Mouse (Mus musculus) E14TG2a.4 (cell line): ENCODE results near the gene Cfd.
"Not testable (repeated sequence)": the region's sequence is repeated elsewhere in the genome, so short reads cannot be mapped to it uniquely, and the experiment has no call there.

Source experiments
- H3K27me3 ChIP-seq: 2 replicates; pipeline ENCODE4 v1.6.1; 2014; ENCODE audit warnings: low read length, control low read depth; ENCODE audit not compliant: insufficient read depth
- H3K36me3 ChIP-seq: 2 replicates; pipeline ENCODE4 v1.6.1; 2014; ENCODE audit warnings: low read length, control low read depth; ENCODE audit not compliant: insufficient read depth
- H3K4me1 ChIP-seq: replicated peaks from 2 replicates; pipeline ENCODE4 v1.6.1; 2014; ENCODE audit warnings: low read depth, low read length, control low read depth
- H3K4me3 ChIP-seq: replicated peaks from 2 replicates; pipeline ENCODE4 v1.5.1; 2014; ENCODE audit warnings: mild to moderate bottlenecking, low read length
- H3K9me3 ChIP-seq: 2 replicates; pipeline ENCODE4 v1.6.1; 2014; ENCODE audit warnings: low read length, control low read depth
- CTCF ChIP-seq: conservative IDR thresholded peaks from 2 replicates; pipeline ENCODE4 v1.5.1; 2014; ENCODE audit warnings: low read length
- NANOG ChIP-seq: IDR thresholded peaks from 2 replicates; pipeline ENCODE4 v1.6.1; 2014; ENCODE audit warnings: borderline replicate concordance, low read length, mixed read lengths
- POU5F1 ChIP-seq: IDR thresholded peaks from 2 replicates; pipeline ENCODE4 v1.6.1; 2014; ENCODE audit warnings: low read length, borderline replicate concordance

The Cfd gene

DNA sequence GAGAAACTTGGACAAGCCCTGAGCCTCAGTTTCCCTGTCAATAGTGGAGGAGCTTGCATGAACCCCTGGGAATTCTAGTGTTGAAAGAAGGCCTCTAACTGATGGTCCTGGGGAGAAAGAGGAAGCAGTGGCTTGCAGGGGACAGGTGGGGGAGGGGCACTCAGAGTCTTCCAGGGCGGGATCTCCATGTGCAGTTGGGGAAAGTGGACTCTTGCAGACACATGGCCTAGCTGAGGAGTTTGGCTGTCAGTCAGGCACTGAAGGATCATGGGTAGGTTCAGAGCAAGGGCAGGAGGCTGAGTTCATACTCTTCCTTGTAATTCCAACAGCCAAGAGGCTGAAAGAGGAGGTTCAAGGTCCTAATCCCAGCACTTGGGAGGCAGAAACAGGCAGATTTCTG, 13.5 kb upstream of the Cfd start:
- Histone ChIP-seq H3K36me3 (no peaks in the 10 kb centered on the region), H3K4me1 (peaks cover 68% of the 10 kb centered on the region), H3K4me3 (peak overlapping the region; percentile 3; the same call in 1 of the 2 replicates), H3K27me3 (peaks cover 72% of the 10 kb centered on the region), H3K9me3 (peaks cover 9% of the 10 kb centered on the region; the same call in 1 of the 2 replicates)
- TF ChIP-seq POU5F1 (no peak), NANOG (no peak), CTCF (no peak)

DNA sequence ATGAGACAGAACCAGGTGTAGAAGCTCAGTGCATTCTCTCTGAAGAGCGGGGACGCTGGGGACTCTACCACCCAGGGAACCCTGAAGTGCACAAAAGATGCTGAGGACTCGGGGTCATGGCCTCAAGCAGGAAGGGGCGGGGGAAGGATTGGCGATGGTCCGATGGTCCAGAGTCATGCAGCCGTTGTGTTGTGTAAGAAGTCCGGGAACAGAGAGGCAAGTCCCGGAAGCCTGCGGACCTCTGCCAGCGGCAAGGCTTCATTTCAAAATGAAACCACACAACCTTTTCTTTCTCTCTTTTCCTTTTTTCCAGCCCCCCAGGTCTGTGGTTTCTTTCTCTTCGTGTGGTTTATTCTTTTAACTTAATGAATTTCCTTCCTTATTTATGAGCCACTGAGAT, 12.9 kb upstream of the Cfd start:
- Histone ChIP-seq H3K36me3 (no peaks in the 10 kb centered on the region), H3K27me3 (peaks cover 74% of the 10 kb centered on the region), H3K4me3 (no peak overlapping the region), H3K4me1 (peaks cover 70% of the 10 kb centered on the region), H3K9me3 (peaks cover 9% of the 10 kb centered on the region; the same call in 1 of the 2 replicates)
- no peak for TF ChIP-seq POU5F1
- TF ChIP-seq CTCF: no peak
- no peak for TF ChIP-seq NANOG

DNA sequence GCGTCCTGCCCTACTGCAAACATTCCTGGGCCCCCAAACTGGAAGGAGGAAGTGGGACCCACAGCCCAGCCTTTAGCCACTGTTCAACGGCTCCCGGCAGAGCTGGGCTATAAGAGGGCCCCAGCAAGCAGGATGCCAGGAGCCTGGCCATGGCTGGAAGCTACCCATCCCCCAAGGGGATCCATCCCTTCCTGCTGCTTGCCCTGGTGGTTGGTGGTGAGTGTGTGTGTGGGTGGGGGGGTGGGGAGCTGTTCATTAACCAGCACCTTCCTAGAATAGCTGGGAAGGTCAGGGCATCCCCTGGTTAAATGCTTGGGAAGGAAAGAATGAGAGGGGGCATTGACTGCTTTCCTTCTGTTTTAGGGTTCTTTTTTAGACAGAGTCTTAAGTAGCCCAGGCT, 11.1 kb upstream of the Cfd start:
- TF ChIP-seq POU5F1 (no peak), CTCF (no peak), NANOG (no peak)
- H3K27me3 ChIP-seq: peaks cover 64% of the 10 kb centered on the region

DNA sequence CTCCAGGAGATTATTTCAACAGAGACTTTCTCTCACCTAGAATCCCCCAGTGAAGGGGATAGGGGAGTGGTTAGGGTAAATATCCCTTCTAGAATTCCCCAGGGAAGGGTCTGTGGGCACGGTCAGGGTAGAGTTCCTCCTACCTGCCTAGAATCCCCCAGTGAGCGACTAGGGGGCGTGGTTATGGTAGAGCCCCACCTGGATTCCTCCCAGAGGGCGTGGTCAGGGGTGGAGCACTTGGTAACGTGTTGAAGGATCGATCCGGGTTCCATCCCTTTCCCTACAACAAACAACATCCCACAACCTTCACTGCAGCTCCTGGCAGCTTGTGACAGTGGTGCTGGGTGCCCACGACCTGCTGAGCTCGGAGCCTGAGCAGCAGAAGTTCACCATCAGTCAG, 9.9 kb upstream of the Cfd start:
- Histone ChIP-seq H3K4me1 (peaks cover 68% of the 10 kb centered on the region), H3K4me3 (no peak overlapping the region; the same call in 1 of the 2 replicates), H3K27me3 (peaks cover 52% of the 10 kb centered on the region), H3K36me3 (no peaks in the 10 kb centered on the region), H3K9me3 (peaks cover 9% of the 10 kb centered on the region; the same call in 1 of the 2 replicates)
- TF ChIP-seq CTCF (no peak), NANOG (no peak), POU5F1 (no peak)

More for the DNA sequence above, 11.1 kb upstream of the Cfd start:
- Histone ChIP-seq H3K36me3 (no peaks in the 10 kb centered on the region), H3K4me3 (no peak overlapping the region), H3K4me1 (peaks cover 74% of the 10 kb centered on the region), H3K9me3 (peaks cover 9% of the 10 kb centered on the region; the same call in 1 of the 2 replicates)

DNA sequence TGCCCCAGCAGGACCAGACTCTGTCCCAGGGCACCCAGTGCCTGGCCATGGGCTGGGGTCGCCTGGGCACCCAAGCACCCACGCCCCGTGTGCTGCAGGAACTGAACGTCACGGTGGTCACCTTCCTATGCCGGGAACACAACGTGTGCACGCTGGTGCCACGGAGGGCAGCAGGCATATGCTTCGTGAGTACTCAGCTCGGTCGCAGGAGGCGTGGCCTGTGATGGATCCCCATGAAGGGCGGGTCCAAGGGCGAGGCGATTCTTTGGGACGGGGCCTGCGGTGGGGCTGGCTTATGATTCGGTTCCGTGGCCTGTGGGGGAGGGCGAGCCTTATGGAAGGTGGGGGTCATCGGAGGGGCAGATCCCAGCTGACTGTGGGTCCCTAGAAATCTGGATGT, 8.7 kb upstream of the Cfd start:
- H3K4me1 ChIP-seq: peaks cover 65% of the 10 kb centered on the region
- peaks cover 1% of the 10 kb centered on the region; the same call in 1 of the 2 replicates for H3K9me3 ChIP-seq
- H3K27me3 ChIP-seq: peaks cover 51% of the 10 kb centered on the region
- H3K4me3 ChIP-seq: peak overlapping the region; percentile 58
- no peaks in the 10 kb centered on the region for H3K36me3 ChIP-seq
- TF ChIP-seq POU5F1 (no peak), NANOG (no peak), CTCF (no peak)

DNA sequence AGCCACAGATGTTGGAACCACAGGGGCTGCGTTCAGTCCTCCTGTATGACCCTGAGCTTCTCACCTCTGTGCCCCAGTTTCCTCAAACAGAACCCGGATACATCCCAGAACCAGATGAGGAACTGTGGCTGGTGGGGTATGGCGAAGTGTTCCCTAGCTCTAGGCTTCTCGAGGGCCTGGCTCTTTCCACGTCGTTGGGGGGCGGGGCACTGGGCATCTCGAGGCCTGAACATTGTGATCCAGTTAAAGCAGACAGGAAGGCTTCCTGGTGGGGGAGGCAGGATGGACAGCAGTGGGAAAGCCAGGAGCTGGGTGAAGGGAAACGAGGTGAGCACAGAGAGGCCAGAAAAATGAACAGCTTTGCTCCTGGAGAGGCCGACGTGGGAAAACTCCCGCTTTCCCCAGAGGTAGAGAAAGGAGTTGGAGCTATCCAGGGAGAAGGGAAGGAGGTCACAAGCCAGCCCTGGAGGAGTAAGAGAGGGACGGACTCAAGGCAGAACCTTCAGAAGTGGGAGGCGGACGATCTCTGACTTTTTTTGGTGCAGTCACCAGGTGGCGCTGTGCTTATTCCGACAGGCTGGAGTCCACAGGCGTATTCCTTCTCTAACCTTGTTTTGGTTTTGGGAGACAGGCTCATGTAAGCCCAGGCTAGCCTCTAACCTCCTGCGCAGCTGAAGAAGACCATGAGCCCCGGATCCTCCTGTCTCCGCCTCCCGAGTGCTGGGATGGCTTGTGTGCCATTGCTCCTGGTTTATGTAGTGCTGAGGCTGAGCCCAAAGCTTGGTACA, 7.2 kb upstream of the Cfd start:
- TF ChIP-seq CTCF: peak; percentile 84
- no peak for TF ChIP-seq POU5F1
- Histone ChIP-seq H3K4me1 (peaks cover 60% of the 10 kb centered on the region), H3K36me3 (no peaks in the 10 kb centered on the region), H3K4me3 (no peak overlapping the region), H3K9me3 (no peaks in the 10 kb centered on the region), H3K27me3 (peaks cover 49% of the 10 kb centered on the region)

DNA sequence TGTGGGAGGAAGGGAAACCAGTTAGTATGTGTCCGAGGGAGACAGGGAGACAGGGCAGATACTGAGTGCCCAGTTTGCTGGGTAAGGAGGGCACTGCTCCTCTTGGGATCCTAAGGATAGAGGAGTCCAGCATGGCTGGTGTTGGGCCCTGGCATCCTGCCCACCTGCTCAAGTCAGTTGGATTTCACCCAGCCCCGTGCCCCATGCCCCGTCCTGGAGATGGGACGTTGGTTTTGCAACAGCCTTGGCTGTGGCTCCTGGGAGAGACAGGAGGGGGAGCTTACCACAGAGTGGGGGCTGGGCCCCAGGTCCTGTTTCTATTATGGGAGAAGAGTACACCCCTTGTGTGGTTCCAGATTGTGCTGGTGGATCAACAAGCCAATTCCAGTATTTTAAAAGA, 6.2 kb upstream of the Cfd start:
- peaks cover 44% of the 10 kb centered on the region for H3K27me3 ChIP-seq
- no peak for TF ChIP-seq CTCF
- TF ChIP-seq POU5F1: no peak
- TF ChIP-seq NANOG: no peak
- no peaks in the 10 kb centered on the region for H3K9me3 ChIP-seq
- H3K36me3 ChIP-seq: no peaks in the 10 kb centered on the region
- no peak overlapping the region for H3K4me3 ChIP-seq
- H3K4me1 ChIP-seq: peaks cover 58% of the 10 kb centered on the region

DNA sequence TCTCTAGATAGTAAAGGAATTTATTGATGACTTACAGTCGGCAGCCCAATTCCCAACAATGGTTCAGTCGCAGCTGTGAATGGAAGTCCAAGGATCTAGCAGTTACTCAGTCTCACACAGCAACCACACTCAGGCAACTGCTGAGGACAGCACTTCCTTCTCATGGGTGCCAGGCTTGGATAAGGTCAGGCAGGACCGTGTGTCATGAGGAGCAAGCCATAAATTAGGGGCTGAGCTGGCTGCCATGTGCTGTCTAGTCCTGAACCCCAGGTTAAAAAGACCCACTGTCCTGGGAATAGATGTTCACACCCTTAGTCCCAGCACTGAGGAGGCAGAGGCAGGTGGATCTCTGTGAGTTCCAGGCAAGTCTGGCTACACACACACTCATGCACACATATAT, 5.7 kb upstream of the Cfd start:
- peaks cover 45% of the 10 kb centered on the region for H3K27me3 ChIP-seq
- peaks cover 55% of the 10 kb centered on the region for H3K4me1 ChIP-seq
- H3K9me3 ChIP-seq, H3K4me3 ChIP-seq, H3K36me3 ChIP-seq: not testable (repeated sequence)

DNA sequence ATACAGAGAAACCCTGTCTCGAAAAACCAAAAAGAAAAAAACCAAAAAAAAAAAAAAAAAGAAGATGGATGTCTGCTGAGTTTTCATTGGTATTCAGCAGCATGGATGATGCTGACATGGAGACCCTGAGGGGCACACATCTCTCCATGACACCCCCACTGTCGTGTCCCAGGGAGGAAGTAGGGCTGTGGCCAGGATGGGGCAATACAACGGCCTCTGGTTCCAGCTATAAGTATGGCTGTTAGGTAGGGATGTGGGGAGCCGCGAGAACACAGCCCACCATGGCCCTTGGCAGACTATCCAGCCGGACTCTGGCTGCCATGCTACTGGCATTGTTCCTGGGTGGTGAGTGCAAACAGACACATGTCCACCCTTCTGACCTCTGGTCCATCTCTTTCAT, 4.6 kb upstream of the Cfd start, which contains the start of gene Elane:
TSS of gene Elane (plus strand) at position 194 of the 400 bp plus-strand sequence.
- Histone ChIP-seq H3K4me3 (no peak within 1 kb of the TSS), H3K36me3 (no peaks in the 10 kb centered on the region)
- no peak for TF ChIP-seq CTCF
- no peak for TF ChIP-seq NANOG

More for the DNA sequence above, 4.6 kb upstream of the Cfd start, which contains the start of gene Elane:
- Histone ChIP-seq H3K9me3 (no peaks in the 10 kb centered on the region), H3K27me3 (peaks cover 45% of the 10 kb centered on the region), H3K4me1 (peaks cover 47% of the 10 kb centered on the region)
